ENCODE assay signal across 10 mouse cellular contexts in the genomic region with DNA sequence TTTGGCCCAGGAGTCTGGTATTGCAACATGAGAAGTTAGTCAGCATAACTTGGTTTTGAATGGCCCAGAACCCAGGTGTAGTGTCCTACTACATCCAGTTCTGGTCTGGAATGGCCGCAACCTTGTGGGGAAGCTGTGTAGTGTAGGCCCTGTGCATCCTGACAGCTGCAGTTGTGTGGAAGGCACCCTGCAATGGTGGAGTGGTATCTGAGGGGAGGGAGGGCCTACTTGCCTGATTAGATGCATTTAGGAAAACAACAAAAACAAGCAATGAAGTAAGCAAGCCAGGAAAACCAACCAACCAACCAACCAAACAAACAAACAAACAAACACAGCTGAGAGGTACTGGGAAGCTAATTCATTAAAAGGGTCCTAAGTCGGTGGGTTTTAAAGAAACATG. TPM values are rescaled to one million over a fixed set of nuclear protein-coding genes. Genes with fewer than 3 reads are reported as not detected.
DNase-seq lines count a peak whose midpoint lies in the region; ATAC-seq lines count a peak whose summit lies in the region.
"Not testable (repeated sequence)": the region's sequence is repeated elsewhere in the genome, so short reads cannot be mapped to it uniquely, and the experiment has no call there.
"Had no signal": no experiment of that assay in that cellular context is flagged by ENCODE, and none has a peak within 500 bp of the region (broad histone marks: within the 10 kb centered on the region; RNA-seq: fewer than 3 reads in every experiment).

No protein-coding gene starts in this region.

- not testable (repeated sequence) for H3K9ac ChIP-seq in heart, embryonic 16.5 days (ENCODE audit: low read length); limb, embryonic 11.5 days (ENCODE audit: low read length)

- H3K4me1 ChIP-seq in heart, embryonic 16.5 days (ENCODE audit: control insufficient read depth, insufficient read depth, low read length); limb, embryonic 11.5 days (ENCODE audit: control insufficient read depth, insufficient read depth, low read length): not testable (repeated sequence)

- H3K27ac ChIP-seq in heart, embryonic 16.5 days (ENCODE audit: low read length); limb, embryonic 11.5 days (replicated peaks; ENCODE audit: low read depth, low read length): not testable (repeated sequence)

- DNase-seq in R1 (ENCODE audit: low read depth, low spot score) = peak; percentile 79
- peak; percentile 91 for DNase-seq in heart, adult 11 months
- peak; percentile 25 for DNase-seq in limb, embryonic 11.5 days (ENCODE audit: low spot score)

- H3K4me2 ChIP-seq in heart, embryonic 16.5 days (ENCODE audit: low read depth, low read length); limb, embryonic 11.5 days (ENCODE audit: low read depth, severe bottlenecking): not testable (repeated sequence)

- WGBS in heart, embryonic 16.5 days = 74% methylated on average over 2 of the region's 2 CpGs
- WGBS in limb, embryonic 11.5 days = 94% methylated on average over 2 of the region's 2 CpGs

- not testable (repeated sequence) for H3K27me3 ChIP-seq in heart, embryonic 16.5 days (ENCODE audit: control insufficient read depth, insufficient read depth, low read length); limb, embryonic 11.5 days (ENCODE audit: control insufficient read depth, insufficient read depth, low read length)

- H3K4me3 ChIP-seq in heart, embryonic 16.5 days (ENCODE audit: low read length); limb, embryonic 11.5 days (ENCODE audit: low read depth, low read length): not testable (repeated sequence)

- H3K36me3 ChIP-seq in heart, embryonic 16.5 days (ENCODE audit: control insufficient read depth, insufficient read depth); limb, embryonic 11.5 days (ENCODE audit: control insufficient read depth, insufficient read depth, low read length): not testable (repeated sequence)

- H3K9me3 ChIP-seq in heart, embryonic 16.5 days (replicated peaks; ENCODE audit: control insufficient read depth, low read length) = peaks cover 46% of the 10 kb centered on the region
- H3K9me3 ChIP-seq in limb, embryonic 11.5 days (ENCODE audit: control insufficient read depth, low read length) = peaks cover 37% of the 10 kb centered on the region

- 0 out of 2 replicates have a peak, but pooled peaks have one; percentile 15 for ATAC-seq in heart, embryonic 16.5 days (replicated peaks; ENCODE audit: extremely low read depth, insufficient read depth, low FRiP score)
- ATAC-seq in limb, embryonic 11.5 days (ENCODE audit: insufficient number of reproducible peaks, low FRiP score, low TSS enrichment, low read depth) = not testable (repeated sequence)

RNA-seq across cellular contexts. Expression of a gene that starts 3.8 kb away (rescaled TPM):
- 3.1 and 3.2 TPM in 2 replicates for polyA plus RNA-seq in heart, embryonic 16.5 days (2015; fragmentation: Nextera tagmentation; extraction: Ambion mirVana)
- polyA plus RNA-seq in limb, embryonic 11.5 days (2014; fragmentation: Nextera tagmentation; extraction: Ambion mirVana) = 5.6 TPM in 2 replicates

RNA-seq across cellular contexts. Expression of a gene that starts 49.3 kb away (rescaled TPM):
- polyA plus RNA-seq in heart, embryonic 16.5 days (2015; fragmentation: Nextera tagmentation; extraction: Ambion mirVana) = 0.05 and 0.11 TPM in 2 replicates
- 0.05 TPM in 1 of 2 replicates, not detected in the other for polyA plus RNA-seq in limb, embryonic 11.5 days (2014; fragmentation: Nextera tagmentation; extraction: Ambion mirVana)
- polyA plus RNA-seq: adrenal gland, adult 2 months; embryonic facial prominence, embryonic 11.5 days; erythroblast, embryonic 14.5 days; forebrain, embryonic 15.5 days; forebrain, postnatal 0 days; G1E had no signal

Comparison
In these comparisons a context has a peak if more than half of its experiments do, and no peak if none do; other contexts are left out.
1. DNase-seq: peak in every context shown above with its lines; median percentile 91 in heart, adult 11 months; 79 in R1; 25 in limb, embryonic 11.5 days.